Mouse (Mus musculus): ENCODE data around the gene Gm10663. TPM values are rescaled to one million over a fixed set of nuclear protein-coding genes. Genes with fewer than 3 reads are reported as not detected.

Gm10663 gene
- polyA plus RNA-seq, 1 experiment, result not detected

DNA sequence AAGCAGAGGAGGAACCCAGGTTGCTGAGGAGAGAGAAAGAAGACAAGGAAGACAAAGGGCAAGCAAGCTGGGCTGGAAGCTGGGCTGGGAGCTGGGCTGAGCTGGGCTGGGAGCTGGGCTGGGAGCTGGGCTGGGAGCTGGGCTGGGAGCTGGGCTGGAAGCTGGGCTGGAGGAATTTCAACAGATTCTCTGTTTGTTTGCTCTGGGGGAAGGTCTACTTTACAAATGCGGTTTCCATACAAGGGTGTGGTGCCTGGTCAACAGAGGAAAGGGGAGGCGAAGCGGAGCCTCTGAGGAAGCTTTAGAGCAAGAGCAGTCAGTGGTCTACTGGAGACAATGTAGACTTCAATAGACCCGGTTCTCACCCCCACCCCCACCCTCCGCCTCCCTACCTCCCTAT, 28.3 kb upstream of the Gm10663 start:
- TF ChIP-seq POLR2A (IDR thresholded peaks at IDR 0.05; ENCODE audit: borderline replicate concordance, control insufficient read depth, low read depth, low read length) (no peak), CTCF (IDR thresholded peaks at IDR 0.05; ENCODE audit: control insufficient read depth, insufficient read depth, low read length) (no peak)
- no peak overlapping the region for H3K4me3 ChIP-seq (replicated peaks; ENCODE audit: control insufficient read depth, low read depth, low read length)
- 63% methylated on average over 5 of the region's 5 CpGs for WGBS
- no peak overlapping the region for H3K27ac ChIP-seq (ENCODE audit: control insufficient read depth, insufficient read depth, low read depth, low read length, poor library complexity)
- H3K4me1 ChIP-seq (ENCODE audit: control insufficient read depth, insufficient read depth, low read length), result no peaks in the 10 kb centered on the region

DNA sequence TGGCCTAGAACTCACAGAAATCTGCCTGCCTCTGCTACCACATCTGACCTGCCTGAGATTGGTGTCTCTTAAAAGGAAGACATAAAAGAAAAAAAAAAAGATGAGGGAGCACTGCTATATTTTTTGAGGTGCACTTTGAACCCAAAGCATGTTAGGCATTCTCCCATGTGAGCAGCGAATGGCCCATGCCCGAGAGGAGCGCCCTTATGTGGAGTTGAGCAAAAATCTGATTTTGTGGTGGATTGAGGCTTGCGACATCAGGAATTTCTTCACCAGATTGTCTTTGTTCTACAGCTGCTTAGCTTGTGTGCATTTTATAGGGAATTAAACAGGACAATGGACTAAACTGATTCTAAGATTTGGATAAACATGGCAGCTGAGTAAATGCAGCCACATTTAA, 27.6 kb upstream of the Gm10663 start:
- TF ChIP-seq POLR2A (IDR thresholded peaks at IDR 0.05; ENCODE audit: borderline replicate concordance, control insufficient read depth, low read depth, low read length), result no peak
- TF ChIP-seq CTCF (IDR thresholded peaks at IDR 0.05; ENCODE audit: control insufficient read depth, insufficient read depth, low read length), result no peak
- no peak overlapping the region for H3K27ac ChIP-seq (ENCODE audit: control insufficient read depth, insufficient read depth, low read depth, low read length, poor library complexity)
- 81% methylated on average over 4 of the region's 4 CpGs for WGBS
- no peak overlapping the region for H3K4me3 ChIP-seq (replicated peaks; ENCODE audit: control insufficient read depth, low read depth, low read length)
- no peaks in the 10 kb centered on the region for H3K4me1 ChIP-seq (ENCODE audit: control insufficient read depth, insufficient read depth, low read length)

DNA sequence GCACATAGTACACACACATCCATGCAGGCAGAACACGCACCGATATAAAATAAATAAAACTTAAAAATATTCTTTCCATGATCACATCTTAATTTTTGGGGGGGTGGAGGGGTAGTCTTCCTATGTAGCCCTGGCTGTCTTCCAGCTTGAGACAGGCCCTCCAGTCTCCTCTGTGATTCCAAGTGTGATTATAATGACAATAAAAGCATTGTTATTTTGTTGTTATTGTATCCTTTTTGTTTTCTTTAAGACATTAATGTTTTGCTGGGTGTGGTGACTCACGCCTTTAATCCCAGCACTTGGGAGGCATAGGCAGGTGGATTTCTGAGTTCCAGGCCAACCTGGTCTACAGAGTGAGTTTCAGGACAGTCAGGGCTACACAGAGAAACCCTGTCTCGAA, 27.0 kb upstream of the Gm10663 start:
- H3K27ac ChIP-seq (ENCODE audit: control insufficient read depth, insufficient read depth, low read depth, low read length, poor library complexity), result no peak overlapping the region
- TF ChIP-seq POLR2A (IDR thresholded peaks at IDR 0.05; ENCODE audit: borderline replicate concordance, control insufficient read depth, low read depth, low read length), result no peak
- TF ChIP-seq CTCF (IDR thresholded peaks at IDR 0.05; ENCODE audit: control insufficient read depth, insufficient read depth, low read length), result no peak
- 74% methylated on average over 4 of the region's 4 CpGs for WGBS
- no peak overlapping the region for H3K4me3 ChIP-seq (replicated peaks; ENCODE audit: control insufficient read depth, low read depth, low read length)
- no peaks in the 10 kb centered on the region for H3K4me1 ChIP-seq (ENCODE audit: control insufficient read depth, insufficient read depth, low read length)

DNA sequence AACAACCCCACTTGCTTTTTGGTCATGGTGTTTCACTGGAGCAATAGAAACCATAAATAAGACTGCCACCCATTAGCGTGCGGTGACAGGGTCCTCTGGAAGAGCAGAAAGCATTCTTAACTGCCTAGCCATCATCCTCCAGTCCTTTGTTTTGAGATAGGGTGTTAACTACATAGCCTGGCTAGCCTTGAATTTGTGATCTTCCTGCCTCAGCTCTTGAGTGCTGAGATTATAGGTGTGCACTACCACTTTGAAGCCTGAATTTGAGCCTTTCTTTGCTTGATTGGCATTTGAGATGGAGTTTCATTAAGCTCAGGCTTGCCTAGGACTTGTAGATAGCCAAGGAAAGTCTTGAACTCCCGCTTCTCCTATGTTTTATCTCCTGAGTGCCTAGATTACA, 21.3 kb upstream of the Gm10663 start:
- Histone ChIP-seq H3K27ac (ENCODE audit: control insufficient read depth, insufficient read depth, low read depth, low read length, poor library complexity) (no peak overlapping the region), H3K4me3 (replicated peaks; ENCODE audit: control insufficient read depth, low read depth, low read length) (no peak overlapping the region), H3K4me1 (ENCODE audit: control insufficient read depth, insufficient read depth, low read length) (no peaks in the 10 kb centered on the region)
- whole genome bisulfite sequencing, result 77% methylated on average over 3 of the region's 3 CpGs
- TF ChIP-seq POLR2A (IDR thresholded peaks at IDR 0.05; ENCODE audit: borderline replicate concordance, control insufficient read depth, low read depth, low read length), result no peak
- TF ChIP-seq CTCF (IDR thresholded peaks at IDR 0.05; ENCODE audit: control insufficient read depth, insufficient read depth, low read length), result no peak

DNA sequence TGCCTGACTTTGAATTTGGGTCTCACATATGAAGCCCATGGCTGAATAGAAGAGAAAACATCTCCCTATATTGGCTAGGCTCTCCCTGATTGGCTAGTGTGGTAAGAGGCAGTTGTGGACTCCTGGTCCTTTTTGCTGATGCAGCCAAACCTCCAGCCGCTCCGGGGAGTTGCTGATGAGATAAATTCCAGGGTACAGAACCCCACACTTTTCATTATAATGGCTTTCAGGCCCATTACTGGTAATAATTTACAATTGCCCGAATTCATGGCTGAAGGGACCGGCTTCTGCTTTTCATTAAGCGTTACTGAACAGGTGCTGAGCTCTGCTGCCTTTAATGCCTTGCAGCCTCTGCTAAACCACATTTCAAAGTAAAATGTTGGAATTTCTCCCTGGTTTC, 20.9 kb upstream of the Gm10663 start:
- 68% methylated on average over 5 of the region's 5 CpGs for WGBS
- TF ChIP-seq CTCF (IDR thresholded peaks at IDR 0.05; ENCODE audit: control insufficient read depth, insufficient read depth, low read length) (no peak), POLR2A (IDR thresholded peaks at IDR 0.05; ENCODE audit: borderline replicate concordance, control insufficient read depth, low read depth, low read length) (no peak)
- H3K4me3 ChIP-seq (replicated peaks; ENCODE audit: control insufficient read depth, low read depth, low read length), result no peak overlapping the region
- no peaks in the 10 kb centered on the region for H3K4me1 ChIP-seq (ENCODE audit: control insufficient read depth, insufficient read depth, low read length)
- H3K27ac ChIP-seq (ENCODE audit: control insufficient read depth, insufficient read depth, low read depth, low read length, poor library complexity), result no peak overlapping the region

DNA sequence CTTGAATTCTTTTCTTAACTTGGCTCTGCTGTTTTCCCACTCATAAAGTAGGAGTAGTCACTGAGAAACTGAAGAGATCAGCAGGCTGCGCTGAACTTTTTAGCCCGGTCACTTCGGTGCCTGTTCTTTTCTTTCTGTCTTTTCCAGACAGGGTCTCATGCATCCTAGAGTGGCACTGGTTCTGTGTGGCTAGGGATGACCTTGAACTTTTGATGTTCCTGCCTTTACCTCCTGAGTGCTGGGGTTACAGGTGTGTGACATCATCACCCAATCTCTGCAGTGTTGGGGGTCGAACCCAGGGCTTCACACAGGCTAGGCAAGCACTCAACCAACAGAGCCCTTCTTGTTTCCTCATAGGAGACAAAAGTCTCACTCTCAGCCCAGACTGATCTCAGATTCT, 18.1 kb upstream of the Gm10663 start:
- Histone ChIP-seq H3K4me1 (ENCODE audit: control insufficient read depth, insufficient read depth, low read length) (no peaks in the 10 kb centered on the region), H3K27ac (ENCODE audit: control insufficient read depth, insufficient read depth, low read depth, low read length, poor library complexity) (no peak overlapping the region), H3K4me3 (replicated peaks; ENCODE audit: control insufficient read depth, low read depth, low read length) (no peak overlapping the region)
- WGBS, result 83% methylated on average over 4 of the region's 4 CpGs
- TF ChIP-seq CTCF (IDR thresholded peaks at IDR 0.05; ENCODE audit: control insufficient read depth, insufficient read depth, low read length) (no peak), POLR2A (IDR thresholded peaks at IDR 0.05; ENCODE audit: borderline replicate concordance, control insufficient read depth, low read depth, low read length) (no peak)

DNA sequence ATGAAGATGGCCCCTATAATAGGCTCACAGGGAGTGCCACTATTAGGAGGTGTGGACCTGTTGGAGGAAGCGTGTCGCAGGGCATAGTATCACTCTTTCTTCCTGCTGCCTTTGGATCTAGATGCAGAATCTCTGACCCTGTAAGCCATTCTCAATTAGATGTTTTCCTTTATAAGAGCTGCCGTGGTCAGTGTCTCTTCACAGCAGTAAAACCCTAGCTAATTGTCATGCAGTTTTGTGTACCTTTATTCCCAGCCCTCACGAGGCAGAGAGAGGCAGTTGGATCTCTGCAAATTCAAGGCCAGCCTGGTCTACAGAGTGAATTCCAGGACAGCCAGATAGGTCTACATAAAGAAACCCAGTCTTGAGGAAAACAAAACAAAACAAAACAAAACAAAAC, 12.6 kb upstream of the Gm10663 start:
- Histone ChIP-seq H3K4me3 (replicated peaks; ENCODE audit: control insufficient read depth, low read depth, low read length) (no peak overlapping the region), H3K27ac (ENCODE audit: control insufficient read depth, insufficient read depth, low read depth, low read length, poor library complexity) (no peak overlapping the region), H3K4me1 (ENCODE audit: control insufficient read depth, insufficient read depth, low read length) (no peaks in the 10 kb centered on the region)
- WGBS, result 77% methylated on average over 4 of the region's 4 CpGs
- TF ChIP-seq POLR2A (IDR thresholded peaks at IDR 0.05; ENCODE audit: borderline replicate concordance, control insufficient read depth, low read depth, low read length), result no peak
- TF ChIP-seq CTCF (IDR thresholded peaks at IDR 0.05; ENCODE audit: control insufficient read depth, insufficient read depth, low read length), result no peak

DNA sequence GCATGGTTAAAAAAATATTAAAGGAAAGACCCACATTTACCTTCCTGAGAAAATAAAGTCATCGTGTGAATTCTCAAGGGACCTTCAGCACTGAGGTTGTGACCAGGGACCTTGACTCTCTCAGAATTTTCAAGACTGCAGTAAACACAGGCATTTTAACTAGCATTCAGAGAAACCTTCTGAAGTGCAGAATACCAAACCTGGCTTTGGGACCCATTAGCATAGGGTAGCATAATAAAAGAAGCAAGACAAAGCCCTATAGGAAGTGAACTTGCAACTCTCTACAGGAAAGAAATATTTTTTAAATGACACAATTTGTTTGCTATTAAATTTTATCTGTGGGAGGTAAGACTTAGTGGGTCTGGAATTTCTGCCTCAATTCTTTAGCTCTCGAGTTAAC, 10.8 kb upstream of the Gm10663 start:
- no peak overlapping the region for H3K27ac ChIP-seq (ENCODE audit: control insufficient read depth, insufficient read depth, low read depth, low read length, poor library complexity)
- H3K4me1 ChIP-seq (ENCODE audit: control insufficient read depth, insufficient read depth, low read length), result no peaks in the 10 kb centered on the region
- H3K4me3 ChIP-seq (replicated peaks; ENCODE audit: control insufficient read depth, low read depth, low read length), result no peak overlapping the region
- TF ChIP-seq CTCF (IDR thresholded peaks at IDR 0.05; ENCODE audit: control insufficient read depth, insufficient read depth, low read length), result no peak
- WGBS, result 50% methylated on average over 2 of the region's 2 CpGs

DNA sequence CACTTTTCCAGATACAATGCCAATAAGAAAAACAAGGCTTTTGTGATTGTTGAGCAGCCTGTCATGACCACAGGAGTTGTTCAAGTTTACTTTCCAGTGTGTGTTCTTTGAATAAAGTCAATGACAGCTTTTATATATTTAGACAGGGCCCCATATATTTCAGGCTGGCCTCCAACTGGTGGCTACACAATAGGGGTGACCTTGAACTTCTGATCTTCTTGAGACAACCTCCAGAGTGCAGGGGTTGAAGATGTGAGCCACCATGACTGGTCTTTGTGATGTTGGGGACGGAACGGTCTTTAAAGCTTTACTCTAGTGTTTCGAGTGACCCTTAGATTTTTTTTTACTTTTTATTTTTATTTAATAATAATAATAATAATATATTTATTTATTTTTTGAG, 9.2 kb upstream of the Gm10663 start:
- TF ChIP-seq CTCF (IDR thresholded peaks at IDR 0.05; ENCODE audit: control insufficient read depth, insufficient read depth, low read length) (no peak), POLR2A (IDR thresholded peaks at IDR 0.05; ENCODE audit: borderline replicate concordance, control insufficient read depth, low read depth, low read length) (no peak)
- WGBS, result 87% methylated on average over 3 of the region's 3 CpGs
- no peak overlapping the region for H3K27ac ChIP-seq (ENCODE audit: control insufficient read depth, insufficient read depth, low read depth, low read length, poor library complexity)
- no peaks in the 10 kb centered on the region for H3K4me1 ChIP-seq (ENCODE audit: control insufficient read depth, insufficient read depth, low read length)
- H3K4me3 ChIP-seq (replicated peaks; ENCODE audit: control insufficient read depth, low read depth, low read length), result no peak overlapping the region
